Mouse (Mus musculus): Measurements from ENCODE around the gene Ralgps1. TPM values are rescaled to one million over a fixed set of nuclear protein-coding genes. Genes with fewer than 3 reads are reported as not detected.

Gene Ralgps1
- polyA plus RNA-seq, 1 experiment from 2014 or later, result 27.2 TPM

GRCm38 (mm10) chr2:33270569-33270968 lies 100.7 kb downstream of the Ralgps1 start:
- WGBS, result 95% methylated on average over 2 of the region's 2 CpGs
- H3K4me3 ChIP-seq, result no peak overlapping the region
- no peak overlapping the region for H3K4me2 ChIP-seq
- H3K9me3 ChIP-seq (replicated peaks), result no peaks in the 10 kb centered on the region
- H3K27ac ChIP-seq, result no peak overlapping the region
- no peak overlapping the region for H3K9ac ChIP-seq
- peaks cover 21% of the 10 kb centered on the region for H3K4me1 ChIP-seq
- ATAC-seq, result no peak
- H3K27me3 ChIP-seq, result no peaks in the 10 kb centered on the region
- H3K36me3 ChIP-seq (ENCODE audit: poor library complexity, severe bottlenecking), result peaks cover 34% of the 10 kb centered on the region; the same call in 1 of the 2 replicates

- no peak overlapping the region for H3K4me2 ChIP-seq
- H3K27me3 ChIP-seq, result no peaks in the 10 kb centered on the region
- no peak for ATAC-seq
- no peak overlapping the region for H3K27ac ChIP-seq
- peaks cover 22% of the 10 kb centered on the region for H3K4me1 ChIP-seq
- no peak overlapping the region for H3K4me3 ChIP-seq
- no peak overlapping the region for H3K9ac ChIP-seq
- no peaks in the 10 kb centered on the region for H3K9me3 ChIP-seq (replicated peaks)
- 88% methylated on average over 2 of the region's 2 CpGs for WGBS
- H3K36me3 ChIP-seq (ENCODE audit: poor library complexity, severe bottlenecking), result peaks cover 29% of the 10 kb centered on the region; the same call in 1 of the 2 replicates
Measured at GRCm38 (mm10) chr2:33269132-33269493, 102.2 kb downstream of the Ralgps1 start.

GRCm38 (mm10) chr2:33268384-33269131 lies 102.7 kb downstream of the Ralgps1 start:
- ATAC-seq, result no peak

GRCm38 (mm10) chr2:33267075-33267474 lies 104.2 kb downstream of the Ralgps1 start:
- Histone ChIP-seq H3K9ac (no peak overlapping the region), H3K27me3 (no peaks in the 10 kb centered on the region), H3K36me3 (ENCODE audit: poor library complexity, severe bottlenecking) (peaks cover 17% of the 10 kb centered on the region; the same call in 1 of the 2 replicates), H3K4me3 (no peak overlapping the region), H3K4me2 (no peak overlapping the region), H3K27ac (peak overlapping the region; percentile 61; the same call in 1 of the 2 replicates), H3K4me1 (peaks cover 22% of the 10 kb centered on the region), H3K9me3 (replicated peaks) (no peaks in the 10 kb centered on the region)
- 32% methylated on average over 1 of the region's 1 CpGs for WGBS
- ATAC-seq, result peak; percentile 65

More at GRCm38 (mm10) chr2:33268384-33269131, 102.7 kb downstream of the Ralgps1 start:
- Histone ChIP-seq H3K36me3 (ENCODE audit: poor library complexity, severe bottlenecking) (peaks cover 29% of the 10 kb centered on the region; the same call in 1 of the 2 replicates), H3K27ac (no peak overlapping the region), H3K27me3 (no peaks in the 10 kb centered on the region), H3K9ac (no peak overlapping the region), H3K9me3 (replicated peaks) (no peaks in the 10 kb centered on the region), H3K4me2 (no peak overlapping the region), H3K4me1 (peaks cover 22% of the 10 kb centered on the region), H3K4me3 (no peak overlapping the region)
- WGBS, result 83% methylated on average over 6 of the region's 6 CpGs

GRCm38 (mm10) chr2:33265793-33266192 lies 105.5 kb downstream of the Ralgps1 start:
- no peak overlapping the region for H3K9ac ChIP-seq
- no peak for ATAC-seq
- peaks cover 17% of the 10 kb centered on the region for H3K4me1 ChIP-seq
- H3K4me2 ChIP-seq, result no peak overlapping the region
- no peak overlapping the region for H3K4me3 ChIP-seq
- H3K27ac ChIP-seq, result no peak overlapping the region
- no peaks in the 10 kb centered on the region for H3K9me3 ChIP-seq (replicated peaks)
- 71% methylated on average over 3 of the region's 3 CpGs for WGBS
- H3K36me3 ChIP-seq (ENCODE audit: poor library complexity, severe bottlenecking), result peaks cover 16% of the 10 kb centered on the region; the same call in 1 of the 2 replicates
- no peaks in the 10 kb centered on the region for H3K27me3 ChIP-seq

- 93% methylated on average over 3 of the region's 3 CpGs for WGBS
- no peaks in the 10 kb centered on the region for H3K9me3 ChIP-seq (replicated peaks)
- peaks cover 3% of the 10 kb centered on the region; the same call in 1 of the 2 replicates for H3K4me1 ChIP-seq
- H3K9ac ChIP-seq, result no peak overlapping the region
- ATAC-seq, result no peak
- H3K4me2 ChIP-seq, result no peak overlapping the region
- H3K36me3 ChIP-seq (ENCODE audit: poor library complexity, severe bottlenecking), result peaks cover 19% of the 10 kb centered on the region
- H3K27me3 ChIP-seq, result no peaks in the 10 kb centered on the region
- no peak overlapping the region for H3K27ac ChIP-seq
- H3K4me3 ChIP-seq, result no peak overlapping the region
Measured at GRCm38 (mm10) chr2:33261475-33261874, 109.8 kb downstream of the Ralgps1 start.

- no peaks in the 10 kb centered on the region for H3K27me3 ChIP-seq
- 78% methylated on average over 8 of the region's 8 CpGs for WGBS
- peaks cover 25% of the 10 kb centered on the region for H3K36me3 ChIP-seq (ENCODE audit: poor library complexity, severe bottlenecking)
- H3K4me2 ChIP-seq, result no peak overlapping the region
- no peaks in the 10 kb centered on the region for H3K9me3 ChIP-seq (replicated peaks)
- no peak overlapping the region for H3K4me3 ChIP-seq
- no peak for ATAC-seq
- no peak overlapping the region for H3K27ac ChIP-seq
- H3K9ac ChIP-seq, result no peak overlapping the region
- H3K4me1 ChIP-seq, result 0 out of 2 replicates have a peak, but pooled peaks cover 3% of the 10 kb centered on the region
Measured at GRCm38 (mm10) chr2:33260772-33261171, 110.5 kb downstream of the Ralgps1 start.

- peaks cover 18% of the 10 kb centered on the region for H3K4me1 ChIP-seq
- H3K36me3 ChIP-seq (ENCODE audit: poor library complexity, severe bottlenecking), result peaks cover 33% of the 10 kb centered on the region
- no peak for ATAC-seq
- 96% methylated on average over 3 of the region's 3 CpGs for WGBS
- H3K27ac ChIP-seq, result no peak overlapping the region
- H3K9me3 ChIP-seq (replicated peaks), result no peaks in the 10 kb centered on the region
- no peak overlapping the region for H3K4me2 ChIP-seq
- no peaks in the 10 kb centered on the region for H3K27me3 ChIP-seq
- no peak overlapping the region for H3K4me3 ChIP-seq
- no peak overlapping the region for H3K9ac ChIP-seq
Measured at GRCm38 (mm10) chr2:33256769-33257537, 114.3 kb downstream of the Ralgps1 start.

GRCm38 (mm10) chr2:33254318-33254985 lies 116.8 kb downstream of the Ralgps1 start:
- Histone ChIP-seq H3K9me3 (replicated peaks) (no peaks in the 10 kb centered on the region), H3K4me3 (no peak overlapping the region), H3K27ac (no peak overlapping the region), H3K9ac (no peak overlapping the region), H3K27me3 (no peaks in the 10 kb centered on the region), H3K36me3 (ENCODE audit: poor library complexity, severe bottlenecking) (peaks cover 20% of the 10 kb centered on the region), H3K4me2 (no peak overlapping the region), H3K4me1 (peaks cover 18% of the 10 kb centered on the region)
- 88% methylated on average over 9 of the region's 9 CpGs for WGBS
- ATAC-seq, result no peak

- Histone ChIP-seq H3K27ac (peak overlapping the region; percentile 31), H3K4me3 (no peak overlapping the region), H3K4me1 (peaks cover 18% of the 10 kb centered on the region), H3K4me2 (no peak overlapping the region), H3K9me3 (replicated peaks) (no peaks in the 10 kb centered on the region), H3K36me3 (ENCODE audit: poor library complexity, severe bottlenecking) (peaks cover 26% of the 10 kb centered on the region; the same call in 1 of the 2 replicates), H3K9ac (no peak overlapping the region; the same call in 1 of the 2 replicates), H3K27me3 (no peaks in the 10 kb centered on the region)
- no peak for ATAC-seq
- 59% methylated on average over 4 of the region's 4 CpGs for WGBS
Measured at GRCm38 (mm10) chr2:33253572-33254190, 117.6 kb downstream of the Ralgps1 start.

GRCm38 (mm10) chr2:33252751-33253150 lies 118.5 kb downstream of the Ralgps1 start:
- Histone ChIP-seq H3K36me3 (ENCODE audit: poor library complexity, severe bottlenecking) (peaks cover 26% of the 10 kb centered on the region; the same call in 1 of the 2 replicates), H3K9me3 (replicated peaks) (no peaks in the 10 kb centered on the region), H3K4me2 (no peak overlapping the region), H3K9ac (no peak overlapping the region), H3K4me1 (peaks cover 18% of the 10 kb centered on the region), H3K27me3 (no peaks in the 10 kb centered on the region), H3K4me3 (no peak overlapping the region), H3K27ac (no peak overlapping the region; the same call in 1 of the 2 replicates)
- ATAC-seq, result no peak
- WGBS, result 89% methylated on average over 6 of the region's 6 CpGs

All from forebrain, embryonic 13.5 days (tissue).